Mouse (Mus musculus): ENCODE measurements around the gene 1700030K09Rik. TPM values are rescaled to one million over a fixed set of nuclear protein-coding genes. Genes with fewer than 3 reads are reported as not detected.

Gene 1700030K09Rik
- total RNA-seq (2023) = 1 to 10 TPM; 3.0 to 3.1 TPM

DNA sequence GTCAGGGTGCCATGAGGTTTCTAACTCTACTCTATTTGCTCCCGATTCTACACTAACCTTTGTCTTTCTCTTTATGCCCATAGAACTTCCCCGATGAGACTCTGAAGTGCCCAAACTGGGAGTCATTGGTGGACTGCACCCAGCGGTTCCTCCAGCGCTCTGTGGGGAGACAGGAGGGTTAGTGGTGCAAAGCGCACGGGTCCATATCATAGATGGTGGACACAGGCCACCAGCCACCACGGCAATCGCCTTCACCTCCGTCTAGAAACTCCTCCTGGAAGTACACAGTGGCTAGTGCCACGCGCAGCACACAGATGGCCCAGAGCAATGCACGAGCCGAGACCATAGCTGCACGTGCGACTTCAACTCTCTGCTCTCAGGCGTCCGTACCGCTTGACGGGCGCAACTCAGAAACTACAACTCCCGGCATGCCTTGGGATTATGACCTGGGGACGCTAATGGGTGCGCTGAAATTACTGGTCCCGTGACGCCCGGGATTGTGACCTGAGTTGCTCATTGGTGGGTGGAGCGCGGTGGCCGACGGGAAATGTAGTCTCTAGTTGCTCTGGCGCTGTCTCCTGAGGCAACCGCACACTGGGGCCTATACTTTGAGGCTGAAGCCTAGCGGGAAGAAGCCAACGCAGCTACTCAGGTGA, at the start of gene 1700030K09Rik, which contains the start of gene Calr3:
1700030K09Rik (plus strand) TSS at position 543 of the 656 bp plus-strand sequence.
Calr3 (minus strand) TSS at position 533 of the 656 bp plus-strand sequence.

GRCm38 (mm10) chr8:72421362-72422335, 22.0 kb upstream of the 1700030K09Rik start, which contains the start of gene Eps15l1:
Gene Eps15l1, minus strand, starts transcription at chr8:72421460.

DNA sequence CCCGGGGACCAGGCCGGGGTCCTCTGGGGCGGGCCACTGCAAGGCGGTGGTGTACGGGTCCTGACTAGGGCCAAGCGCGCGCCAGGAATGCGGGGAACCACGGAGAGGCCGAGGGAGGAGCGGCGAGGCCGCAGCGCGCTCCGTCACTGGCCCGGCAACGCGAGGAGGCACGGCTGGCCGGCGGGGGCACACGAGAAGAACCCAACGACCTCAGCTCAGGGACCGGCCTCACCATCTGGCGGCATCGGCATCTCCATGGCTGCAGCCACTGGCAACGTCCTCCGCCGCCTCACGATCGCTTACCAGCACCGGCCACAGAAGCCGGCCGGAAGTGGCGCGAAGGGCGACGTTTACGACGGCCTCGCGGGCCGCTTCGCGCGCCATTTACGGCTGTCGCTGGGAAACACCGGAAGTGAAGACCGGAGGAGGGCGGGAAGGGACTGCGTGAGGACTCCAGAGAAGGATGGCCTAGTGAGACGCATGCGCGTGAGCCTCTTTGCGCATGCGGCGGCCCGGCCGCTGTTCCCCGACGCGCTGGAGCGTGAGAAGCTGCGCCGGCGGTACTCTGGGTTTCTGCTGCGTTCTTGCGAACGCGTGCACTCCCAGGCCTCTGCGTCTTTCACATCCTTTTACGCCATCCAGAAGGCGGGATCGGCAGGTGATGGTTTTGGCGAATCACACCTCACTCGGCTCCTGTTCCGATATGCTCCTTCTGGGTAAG, 31.3 kb downstream of the 1700030K09Rik start, which contains the start of gene Cherp:
Cherp (minus strand) TSS at position 401 of the 721 bp plus-strand sequence.

GRCm38 (mm10) chr8:72491680-72492621, 48.3 kb downstream of the 1700030K09Rik start, which contains the start of gene Slc35e1:
Gene Slc35e1, minus strand, starts transcription at chr8:72492614.

Other genes starting within 250 kb of the 1700030K09Rik start
- under 1 TPM in 1 of 2 experiments, not detected in 1; 0.29 TPM for gene Cib3, start 231.0 kb upstream of the 1700030K09Rik start, total RNA-seq (2023)
- gene Gm11034, start 230.2 kb upstream of the 1700030K09Rik start, total RNA-seq (2023) = not detected
- 100 to 1,000 TPM; 100 to 104 TPM for gene Fam32a, start 224.2 kb upstream of the 1700030K09Rik start, total RNA-seq (2023)
- 100 to 1,000 TPM; 146 to 149 TPM for gene Ap1m1, start 203.9 kb upstream of the 1700030K09Rik start, total RNA-seq (2023)
- 10 to 100 TPM; 76.5 to 81.0 TPM for gene Gm10282, start 138.6 kb upstream of the 1700030K09Rik start, total RNA-seq (2023)
- gene Klf2, start 124.8 kb upstream of the 1700030K09Rik start, total RNA-seq (2023) = 1,000 to 10,000 TPM; 1,455 to 2,115 TPM
- gene Eps15l1, start 22.4 kb upstream of the 1700030K09Rik start, total RNA-seq (2023) = 10 to 100 TPM; 54.1 to 62.4 TPM
- not detected for gene Calr3, start within 50 bp of the 1700030K09Rik start, total RNA-seq (2023)
- gene Cherp, start 31.3 kb downstream of the 1700030K09Rik start, total RNA-seq (2023) = 10 to 100 TPM; 62.0 to 74.2 TPM
- gene Slc35e1, start 48.7 kb downstream of the 1700030K09Rik start, total RNA-seq (2023) = 100 to 1,000 TPM; 120 to 123 TPM
- gene Med26, start 104.4 kb downstream of the 1700030K09Rik start, total RNA-seq (2023) = 10 to 100 TPM; 12.9 to 13.5 TPM
- gene Smim7, start 127.2 kb downstream of the 1700030K09Rik start, total RNA-seq (2023) = 100 to 1,000 TPM in 1 of 2 experiments, 10 to 100 TPM in 1; 96.9 to 109 TPM
- gene Tmem38a, start 128.2 kb downstream of the 1700030K09Rik start, total RNA-seq (2023) = 10 to 100 TPM; 16.2 to 16.3 TPM
- under 1 TPM; 0.42 to 0.44 TPM for gene Nwd1, start 202.8 kb downstream of the 1700030K09Rik start, total RNA-seq (2023)

Data from neutrophil, adult 59 days (primary cell).